Mouse (Mus musculus): ENCODE measurements at regions not wholly inside any gene's neighbourhood (a gene's known extent, or its start where the extent isn't known, plus 50 kb on each side); places are given as distances from the start of the nearest gene placed in this dataset.

- TF ChIP-seq POLR2A (IDR thresholded peaks at IDR 0.05; ENCODE audit: insufficient read depth, low read length) (no peak), CTCF (IDR thresholded peaks at IDR 0.05; ENCODE audit: low read depth, low read length) (no peak)
Measured at GRCm38 (mm10) chr5:28526435-28526834, 59.4 kb upstream of the Shh start.

Measured in ES-Bruce4 (cell line).